Mouse (Mus musculus) liver, embryonic 14.5 days (tissue): ENCODE measurements around the gene Slc9a7. TPM values are rescaled to one million over a fixed set of nuclear protein-coding genes. Genes with fewer than 3 reads are reported as not detected.

Experiments
- ATAC-seq: fragments of 200-750 bp; cut with Nextera tagmentation; 2 replicates; pipeline ENCODE4 v1.8.0; 2017; ENCODE audit warnings: moderate number of reproducible peaks, mild to moderate bottlenecking, moderate library complexity; ENCODE audit not compliant: insufficient read depth
- DNase-seq, 3 experiments: peaks; one replicate each; pipeline ENCODE4 v3.0.0-alpha.2; 2012 to 2013; ENCODE audit warnings: low read depth in 3 of 3, low spot score in 3 of 3
- H3K27ac ChIP-seq: fragments of 300-500 bp; sonication (generic); 2 replicates; pipeline ENCODE4 v1.5.1; 2014; ENCODE audit warnings: moderate library complexity, mild to moderate bottlenecking, control low read depth, inconsistent platforms
- H3K27me3 ChIP-seq: fragments of 300-500 bp; sonication (generic); 2 replicates; pipeline ENCODE4 v1.6.1; 2014; ENCODE audit warnings: mild to moderate bottlenecking, low read length, moderate library complexity; ENCODE audit not compliant: control insufficient read depth, insufficient read depth
- H3K36me3 ChIP-seq: fragments of 300-500 bp; sonication (generic); replicated peaks from 2 replicates; pipeline ENCODE4 v1.6.1; 2014; ENCODE audit warnings: low read depth; ENCODE audit not compliant: control insufficient read depth, insufficient read depth
- H3K4me1 ChIP-seq, 2 experiments: fragments of 200-500 bp in 1 of 2; fragments of 300-500 bp in 1 of 2; sonication (generic) in 1 of 2; replicated peaks; 2 replicates each; pipeline ENCODE4 v1.6.1; 2012 to 2014; ENCODE audit warnings: antibody characterized with exemption in 1 of 2, inconsistent platforms in 1 of 2, low read length in 1 of 2; ENCODE audit not compliant: control insufficient read depth in 2 of 2, insufficient read depth in 2 of 2
- H3K4me2 ChIP-seq: fragments of 300-500 bp; sonication (generic); 2 replicates; pipeline ENCODE4 v1.6.1; 2014; ENCODE audit warnings: low read depth, mild to moderate bottlenecking, control low read depth, moderate library complexity
- H3K4me3 ChIP-seq, 2 experiments: fragments of 200-500 bp in 1 of 2; fragments of 300-500 bp in 1 of 2; sonication (generic) in 1 of 2; 2 replicates each; pipeline ENCODE4 v1.5.1; 2012 to 2014; ENCODE audit warnings: low read depth in 2 of 2, low read length in 2 of 2, mild to moderate bottlenecking in 2 of 2, control low read depth in 1 of 2, inconsistent platforms in 1 of 2, moderate library complexity in 1 of 2; ENCODE audit not compliant: insufficient read depth in 1 of 2
- H3K9ac ChIP-seq: fragments of 300-500 bp; sonication (generic); replicated peaks from 2 replicates; pipeline ENCODE4 v1.6.1; 2014; ENCODE audit warnings: mild to moderate bottlenecking, control low read depth, moderate library complexity
- H3K9me3 ChIP-seq: fragments of 300-500 bp; sonication (generic); 2 replicates; pipeline ENCODE4 v1.6.1; 2016; ENCODE audit warnings: low read length, mixed read lengths; ENCODE audit not compliant: control insufficient read depth
- CTCF ChIP-seq: IDR thresholded peaks from 2 replicates; pipeline ENCODE4 v1.5.1; 2016; ENCODE audit warnings: antibody characterized with exemption, low read depth, control low read depth
- EP300 ChIP-seq: IDR thresholded peaks from 2 replicates; pipeline ENCODE4 v1.6.1; 2016; ENCODE audit warnings: antibody characterized with exemption, low read depth
- WGBS: fragments of 180-500 bp; shearing (Covaris S2); extraction: QIAGEN DNeasy Blood & Tissue Kit; methylation state at CpG from one replicate; pipeline ENCODE4 v1.1.7; 2014; ENCODE audit not compliant: insufficient replicate concordance; 5-methylcytosine and 5-hydroxymethylcytosine counted together
- polyA plus RNA-seq, 2 experiments: library from polyadenylated mRNA; depleted of rRNA in 1 of 2; stranded (reverse) in 1 of 2; unstranded in 1 of 2; fragments of >200 nt; fragmentation: Nextera tagmentation in 1 of 2; extraction: Ambion mirVana in 1 of 2; gene quantifications; 2 replicates each; pipeline versions ENCODE4 v1.2.1 to v1.2.3; 2012 to 2014

The Slc9a7 gene
- polyA plus RNA-seq, 2 experiments = 0.16 to 0.20 TPM

DNA sequence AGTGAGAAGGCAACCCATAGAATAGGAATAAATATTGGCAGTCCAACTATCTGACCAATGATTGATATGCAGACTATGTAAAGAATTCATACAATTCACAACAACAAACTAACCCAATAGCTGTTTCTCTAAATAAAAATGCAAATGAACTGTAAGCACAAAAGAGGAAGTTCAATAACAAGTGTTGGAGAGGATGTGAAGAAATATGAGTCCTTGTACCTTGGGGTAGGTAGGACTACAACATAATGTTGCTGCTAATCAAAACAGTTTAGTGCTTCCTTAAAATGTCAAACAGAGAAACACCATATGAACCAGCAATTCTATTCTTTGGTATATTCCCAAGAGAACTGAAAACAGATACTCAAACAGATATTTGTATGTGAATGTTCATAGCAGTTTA, 17.8 kb downstream of the Slc9a7 start:
- Histone ChIP-seq H3K9me3 (no peaks in the 10 kb centered on the region), H3K4me1 (no peaks in the 10 kb centered on the region), H3K27ac (no peak overlapping the region), H3K9ac (no peak overlapping the region), H3K27me3 (no peaks in the 10 kb centered on the region), H3K36me3 (no peaks in the 10 kb centered on the region), H3K4me2 (no peak overlapping the region), H3K4me3 (no peak overlapping the region)
- ATAC-seq (no peak), DNase-seq (no peak)
- no peak for TF ChIP-seq EP300
- TF ChIP-seq CTCF = no peak

DNA sequence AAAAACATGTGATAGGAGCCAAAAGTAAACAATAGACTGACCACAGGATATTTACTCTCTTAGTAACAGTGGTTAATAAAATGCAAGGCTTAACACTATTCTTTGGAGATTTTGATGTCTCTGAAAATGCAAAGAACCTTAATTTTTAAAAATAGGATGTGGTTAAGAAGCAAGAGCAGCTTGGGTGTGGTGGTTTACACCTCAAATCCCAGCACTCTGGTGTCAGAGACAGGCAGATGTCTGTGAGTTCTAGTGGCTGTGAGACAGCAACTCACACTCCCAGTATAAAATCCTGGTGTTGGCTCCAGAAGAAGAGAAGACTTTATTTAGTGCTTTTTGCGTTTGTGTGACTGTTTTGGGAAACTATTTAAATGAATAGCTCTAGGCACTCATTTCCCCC, 19.6 kb downstream of the Slc9a7 start:
- Histone ChIP-seq H3K4me1 (no peaks in the 10 kb centered on the region), H3K4me2 (no peak overlapping the region), H3K9ac (no peak overlapping the region), H3K9me3 (no peaks in the 10 kb centered on the region), H3K4me3 (no peak overlapping the region), H3K27me3 (no peaks in the 10 kb centered on the region), H3K36me3 (no peaks in the 10 kb centered on the region), H3K27ac (no peak overlapping the region)
- DNase-seq = no peak
- WGBS = 25% methylated on average over 1 of the region's 1 CpGs
- TF ChIP-seq CTCF = no peak
- TF ChIP-seq EP300 = no peak
- ATAC-seq = no peak

DNA sequence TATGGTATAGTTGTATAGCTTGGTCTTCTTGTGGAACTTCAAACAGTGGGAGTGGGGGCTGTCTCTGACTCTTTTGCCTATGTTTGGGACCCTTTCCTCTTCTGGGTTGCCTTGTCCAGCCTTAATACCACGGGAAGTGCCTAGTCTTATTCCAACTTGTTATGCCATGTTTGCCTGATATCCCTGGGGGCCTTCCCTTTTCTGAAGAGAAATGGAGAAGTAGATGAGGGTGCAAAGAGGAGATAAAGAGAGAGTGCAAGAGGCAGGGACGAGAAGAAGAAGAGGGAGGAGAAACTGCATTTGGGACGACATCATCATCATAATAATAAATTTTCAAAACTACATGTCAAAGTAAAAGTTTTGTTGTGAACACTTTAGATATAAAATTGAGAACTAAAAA, 21.6 kb downstream of the Slc9a7 start:
- H3K9me3 ChIP-seq = no peaks in the 10 kb centered on the region
- H3K36me3 ChIP-seq = no peaks in the 10 kb centered on the region
- no peak overlapping the region for H3K9ac ChIP-seq
- WGBS = 8% methylated on average over 3 of the region's 3 CpGs
- no peaks in the 10 kb centered on the region for H3K4me1 ChIP-seq
- ATAC-seq (no peak), DNase-seq (no peak)
- H3K27me3 ChIP-seq = no peaks in the 10 kb centered on the region
- no peak overlapping the region for H3K4me3 ChIP-seq
- TF ChIP-seq CTCF (no peak), EP300 (no peak)
- no peak overlapping the region for H3K27ac ChIP-seq
- no peak overlapping the region for H3K4me2 ChIP-seq

DNA sequence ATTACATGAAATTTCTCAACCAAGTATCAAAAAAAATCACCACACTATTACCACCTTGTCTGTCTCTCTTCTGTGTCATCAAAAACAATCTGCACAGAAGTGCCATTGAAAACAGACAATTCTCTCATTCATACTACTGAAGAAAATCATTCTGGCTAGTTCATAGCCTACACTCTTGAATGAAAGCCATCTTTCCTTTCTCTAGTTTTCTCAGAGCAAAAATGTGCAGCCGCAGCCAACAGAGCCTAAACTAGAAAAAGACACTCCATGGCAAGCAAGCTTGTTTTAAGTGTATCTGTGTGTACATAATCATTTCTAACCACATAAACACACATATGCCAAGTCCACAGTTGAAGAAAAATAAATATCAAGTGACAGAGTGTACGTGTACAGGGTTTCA, 27.2 kb downstream of the Slc9a7 start:
- DNase-seq (no peak), ATAC-seq (no peak)
- Histone ChIP-seq H3K9ac (no peak overlapping the region), H3K27ac (no peak overlapping the region), H3K4me2 (no peak overlapping the region), H3K27me3 (no peaks in the 10 kb centered on the region), H3K4me1 (no peaks in the 10 kb centered on the region), H3K36me3 (no peaks in the 10 kb centered on the region), H3K9me3 (no peaks in the 10 kb centered on the region), H3K4me3 (no peak overlapping the region)
- no peak for TF ChIP-seq CTCF
- no peak for TF ChIP-seq EP300
- WGBS = 62% methylated on average over 2 of the region's 2 CpGs

DNA sequence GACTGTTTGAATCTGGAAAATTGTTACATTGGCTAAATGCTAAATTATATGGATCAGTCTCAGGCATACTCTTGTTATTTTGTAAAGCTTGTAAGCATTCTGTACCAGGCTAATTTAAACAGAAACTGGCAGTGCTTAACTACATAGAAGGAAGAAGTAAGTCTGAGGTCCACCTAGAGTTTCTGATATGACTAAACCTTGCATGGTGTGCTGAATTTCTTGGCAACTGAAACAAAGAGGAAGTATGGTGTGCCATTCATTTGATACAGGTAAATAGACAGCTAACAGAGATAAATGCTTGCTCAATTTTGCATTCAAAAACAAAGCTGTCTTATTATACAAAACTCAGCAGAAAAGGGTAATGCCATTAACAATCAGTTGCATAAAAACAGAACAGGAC, 63.5 kb downstream of the Slc9a7 start:
- TF ChIP-seq EP300 (no peak), CTCF (no peak)
- no peak for ATAC-seq

DNA sequence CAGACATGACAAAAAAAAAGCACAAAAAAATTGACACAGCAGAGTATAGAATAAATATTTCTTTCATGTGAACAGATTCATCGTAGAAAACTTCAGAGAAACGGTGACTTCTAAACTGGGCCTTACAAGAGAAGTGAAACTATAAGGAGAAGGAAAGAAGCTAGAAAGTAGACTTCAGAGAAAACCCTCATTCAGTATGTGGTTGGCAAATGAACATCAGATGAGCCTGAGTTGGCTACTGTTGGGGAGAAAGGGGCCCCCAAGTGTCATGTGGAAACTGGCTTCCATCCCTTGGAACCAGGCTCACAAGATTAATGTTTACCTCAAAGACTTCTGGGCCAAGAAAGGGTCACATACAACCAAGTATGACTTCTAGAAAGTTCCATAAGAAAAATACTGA, 70.1 kb downstream of the Slc9a7 start:
- Histone ChIP-seq H3K4me2 (no peak overlapping the region), H3K4me1 (no peaks in the 10 kb centered on the region), H3K27me3 (no peaks in the 10 kb centered on the region), H3K9ac (no peak overlapping the region), H3K4me3 (no peak overlapping the region), H3K36me3 (no peaks in the 10 kb centered on the region), H3K9me3 (no peaks in the 10 kb centered on the region), H3K27ac (no peak overlapping the region)
- no peak for TF ChIP-seq EP300
- no peak for TF ChIP-seq CTCF
- ATAC-seq (no peak), DNase-seq (no peak)
- 68% methylated on average over 2 of the region's 2 CpGs for WGBS

More for the DNA sequence above, 63.5 kb downstream of the Slc9a7 start:
- H3K4me3 ChIP-seq = no peak overlapping the region
- H3K9ac ChIP-seq = no peak overlapping the region
- H3K4me2 ChIP-seq = no peak overlapping the region
- H3K9me3 ChIP-seq = no peaks in the 10 kb centered on the region
- H3K27ac ChIP-seq = no peak overlapping the region
- H3K36me3 ChIP-seq = no peaks in the 10 kb centered on the region
- no peaks in the 10 kb centered on the region for H3K4me1 ChIP-seq
- no peak for DNase-seq
- no peaks in the 10 kb centered on the region for H3K27me3 ChIP-seq
